Mouse (Mus musculus): ENCODE results near the gene Serpina3m. TPM values are rescaled to one million over a fixed set of nuclear protein-coding genes. Genes with fewer than 3 reads are reported as not detected.
"Not testable (repeated sequence)": the region's sequence is repeated elsewhere in the genome, so short reads cannot be mapped to it uniquely, and the experiment has no call there.

Gene Serpina3m
- polyA plus RNA-seq, 1 experiment from 2014 or later: not detected

DNA sequence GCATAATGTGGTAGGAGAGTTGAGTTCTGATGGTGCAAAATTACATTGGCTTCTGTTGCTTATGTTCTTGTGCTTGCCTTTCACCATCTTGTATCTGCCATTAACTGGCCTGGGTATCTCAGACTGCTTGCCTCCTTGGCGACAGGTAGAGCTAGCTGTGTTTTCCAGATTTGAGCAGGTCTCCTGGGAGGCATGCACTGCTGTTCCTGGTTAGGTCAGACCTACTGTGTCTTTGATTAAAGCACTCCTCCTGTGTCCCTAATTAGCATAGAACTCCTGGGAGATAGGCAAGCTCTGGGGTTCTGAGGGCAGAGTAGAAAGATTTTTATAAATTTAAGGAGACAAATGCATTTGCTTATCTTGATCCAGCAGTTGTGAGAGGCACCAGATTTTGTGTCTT is 6.6 kb upstream of the Serpina3m start:
- H3K27me3 ChIP-seq (replicated peaks; ENCODE audit: insufficient read depth, low read length): no peaks in the 10 kb centered on the region
- 54% methylated on average over 1 of the region's 1 CpGs for WGBS
- TF ChIP-seq EP300 (IDR thresholded peaks at IDR 0.05) (no peak), CTCF (IDR thresholded peaks at IDR 0.05) (no peak)

DNA sequence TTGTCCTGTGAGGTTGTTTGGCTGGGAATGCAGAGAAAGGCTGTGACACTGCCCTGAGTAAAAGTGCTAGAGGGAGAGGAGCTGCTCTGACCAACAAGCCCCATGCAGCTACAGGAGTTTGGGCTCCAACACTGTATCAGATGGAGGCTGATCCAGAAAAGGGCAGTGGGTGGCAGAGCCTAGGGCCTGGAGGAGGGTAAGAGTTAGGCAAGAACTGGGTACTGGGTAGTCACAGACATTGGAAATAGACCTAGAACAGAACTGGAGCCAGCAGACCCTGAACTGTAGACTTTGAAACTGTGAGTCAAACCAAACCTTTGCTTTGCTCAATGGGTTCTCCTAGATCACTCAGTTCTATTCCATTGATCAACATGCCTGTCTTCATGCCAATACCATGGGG is 1.4 kb upstream of the Serpina3m start:
- not testable (repeated sequence) for H3K27me3 ChIP-seq (replicated peaks; ENCODE audit: insufficient read depth, low read length); H3K27ac ChIP-seq (ENCODE audit: low read length)

More for the DNA sequence above, 6.6 kb upstream of the Serpina3m start:
- DNase-seq (ENCODE audit: low spot score): no peak
- Histone ChIP-seq H3K4me1 (ENCODE audit: insufficient read depth, low read depth, low read length) (no peaks in the 10 kb centered on the region), H3K36me3 (ENCODE audit: insufficient read depth, low read length) (no peaks in the 10 kb centered on the region), H3K9ac (replicated peaks; ENCODE audit: low read depth) (no peak overlapping the region), H3K4me2 (replicated peaks; ENCODE audit: low read depth, low read length) (no peak overlapping the region), H3K4me3 (ENCODE audit: low read depth, low read length) (no peak overlapping the region), H3K27ac (ENCODE audit: low read length) (no peak overlapping the region), H3K9me3 (ENCODE audit: low read length) (no peaks in the 10 kb centered on the region)
- ATAC-seq: no peak

GRCm38 (mm10) chr12:104338705-104339104 is 419 bp downstream of the Serpina3m start:
- DNase-seq (ENCODE audit: low spot score): no peak
- ATAC-seq: no peak
- H3K27ac ChIP-seq (ENCODE audit: low read length): no peak overlapping the region
- TF ChIP-seq EP300 (IDR thresholded peaks at IDR 0.05) (no peak), CTCF (IDR thresholded peaks at IDR 0.05) (no peak)
- no peak overlapping the region for H3K9ac ChIP-seq (replicated peaks; ENCODE audit: low read depth)
- H3K4me2 ChIP-seq (replicated peaks; ENCODE audit: low read depth, low read length): no peak overlapping the region
- no peaks in the 10 kb centered on the region for H3K9me3 ChIP-seq (ENCODE audit: low read length)
- H3K4me1 ChIP-seq (ENCODE audit: insufficient read depth, low read depth, low read length): no peaks in the 10 kb centered on the region
- H3K27me3 ChIP-seq (replicated peaks; ENCODE audit: insufficient read depth, low read length): no peaks in the 10 kb centered on the region
- H3K4me3 ChIP-seq (ENCODE audit: low read depth, low read length): no peak overlapping the region
- no peaks in the 10 kb centered on the region for H3K36me3 ChIP-seq (ENCODE audit: insufficient read depth, low read length)
- WGBS: 86% methylated on average over 3 of the region's 3 CpGs

More for the DNA sequence above, 1.4 kb upstream of the Serpina3m start:
- not testable (repeated sequence) for ATAC-seq; H3K4me2 ChIP-seq (replicated peaks; ENCODE audit: low read depth, low read length); DNase-seq (ENCODE audit: low spot score); H3K36me3 ChIP-seq (ENCODE audit: insufficient read depth, low read length); H3K4me1 ChIP-seq (ENCODE audit: insufficient read depth, low read depth, low read length); H3K9me3 ChIP-seq (ENCODE audit: low read length); H3K9ac ChIP-seq (replicated peaks; ENCODE audit: low read depth); H3K4me3 ChIP-seq (ENCODE audit: low read depth, low read length)

GRCm38 (mm10) chr12:104342489-104342888 is 4.2 kb downstream of the Serpina3m start:
- not testable (repeated sequence) for H3K9me3 ChIP-seq (ENCODE audit: low read length); H3K9ac ChIP-seq (replicated peaks; ENCODE audit: low read depth); H3K27me3 ChIP-seq (replicated peaks; ENCODE audit: insufficient read depth, low read length); H3K27ac ChIP-seq (ENCODE audit: low read length); H3K36me3 ChIP-seq (ENCODE audit: insufficient read depth, low read length); H3K4me1 ChIP-seq (ENCODE audit: insufficient read depth, low read depth, low read length); ATAC-seq; DNase-seq (ENCODE audit: low spot score); H3K4me3 ChIP-seq (ENCODE audit: low read depth, low read length); H3K4me2 ChIP-seq (replicated peaks; ENCODE audit: low read depth, low read length)

GRCm38 (mm10) chr12:104345181-104345580 is 6.9 kb downstream of the Serpina3m start:
- H3K9me3 ChIP-seq (ENCODE audit: low read length): no peaks in the 10 kb centered on the region
- H3K4me2 ChIP-seq (replicated peaks; ENCODE audit: low read depth, low read length): no peak overlapping the region
- ATAC-seq: no peak
- H3K4me1 ChIP-seq (ENCODE audit: insufficient read depth, low read depth, low read length): no peaks in the 10 kb centered on the region
- no peaks in the 10 kb centered on the region for H3K27me3 ChIP-seq (replicated peaks; ENCODE audit: insufficient read depth, low read length)
- no peaks in the 10 kb centered on the region for H3K36me3 ChIP-seq (ENCODE audit: insufficient read depth, low read length)
- H3K27ac ChIP-seq (ENCODE audit: low read length): no peak overlapping the region
- H3K4me3 ChIP-seq (ENCODE audit: low read depth, low read length): no peak overlapping the region
- no peak overlapping the region for H3K9ac ChIP-seq (replicated peaks; ENCODE audit: low read depth)
- WGBS: 39% methylated on average over 2 of the region's 2 CpGs
- no peak for DNase-seq (ENCODE audit: low spot score)
- no peak for TF ChIP-seq CTCF (IDR thresholded peaks at IDR 0.05)
- TF ChIP-seq EP300 (IDR thresholded peaks at IDR 0.05): no peak

DNA sequence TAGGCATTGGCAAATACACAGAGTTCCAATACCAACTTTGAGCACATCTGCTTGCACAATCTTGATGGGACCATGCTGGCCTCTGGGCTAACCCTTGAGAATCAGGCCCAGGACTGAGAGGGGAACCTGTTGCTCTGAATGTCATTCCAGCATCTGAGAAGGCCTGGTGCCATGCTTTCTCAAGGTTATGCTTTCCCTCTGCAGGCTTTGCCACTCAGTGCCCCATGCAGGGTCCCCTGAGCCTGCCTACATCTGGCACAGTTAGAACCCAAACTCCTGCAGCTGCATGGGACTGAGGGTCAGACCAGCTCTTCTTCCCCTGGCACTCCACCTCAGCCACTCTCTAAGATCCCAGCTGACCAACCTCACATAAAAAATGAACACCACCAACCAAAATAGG is 7.4 kb downstream of the Serpina3m start:
- Histone ChIP-seq H3K9ac (replicated peaks; ENCODE audit: low read depth) (no peak overlapping the region), H3K4me1 (ENCODE audit: insufficient read depth, low read depth, low read length) (no peaks in the 10 kb centered on the region), H3K36me3 (ENCODE audit: insufficient read depth, low read length) (no peaks in the 10 kb centered on the region), H3K9me3 (ENCODE audit: low read length) (no peaks in the 10 kb centered on the region), H3K27me3 (replicated peaks; ENCODE audit: insufficient read depth, low read length) (no peaks in the 10 kb centered on the region), H3K4me3 (ENCODE audit: low read depth, low read length) (no peak overlapping the region), H3K27ac (ENCODE audit: low read length) (no peak overlapping the region), H3K4me2 (replicated peaks; ENCODE audit: low read depth, low read length) (no peak overlapping the region)
- no peak for DNase-seq (ENCODE audit: low spot score)
- TF ChIP-seq CTCF (IDR thresholded peaks at IDR 0.05): no peak
- TF ChIP-seq EP300 (IDR thresholded peaks at IDR 0.05): no peak
- ATAC-seq: no peak

GRCm38 (mm10) chr12:104347091-104347490 is 8.8 kb downstream of the Serpina3m start:
- 66% methylated on average over 2 of the region's 2 CpGs for WGBS
- no peak overlapping the region for H3K4me2 ChIP-seq (replicated peaks; ENCODE audit: low read depth, low read length)
- H3K9me3 ChIP-seq (ENCODE audit: low read length): no peaks in the 10 kb centered on the region
- H3K27me3 ChIP-seq (replicated peaks; ENCODE audit: insufficient read depth, low read length): no peaks in the 10 kb centered on the region
- H3K27ac ChIP-seq (ENCODE audit: low read length): no peak overlapping the region
- TF ChIP-seq EP300 (IDR thresholded peaks at IDR 0.05): no peak
- no peak for TF ChIP-seq CTCF (IDR thresholded peaks at IDR 0.05)
- no peak overlapping the region for H3K9ac ChIP-seq (replicated peaks; ENCODE audit: low read depth)
- ATAC-seq: no peak
- H3K4me3 ChIP-seq (ENCODE audit: low read depth, low read length): no peak overlapping the region
- DNase-seq (ENCODE audit: low spot score): no peak
- no peaks in the 10 kb centered on the region for H3K4me1 ChIP-seq (ENCODE audit: insufficient read depth, low read depth, low read length)
- no peaks in the 10 kb centered on the region for H3K36me3 ChIP-seq (ENCODE audit: insufficient read depth, low read length)
